Mouse (Mus musculus) embryonic facial prominence, embryonic 15.5 days (tissue): ENCODE data around the gene Zfp541. TPM values are rescaled to one million over a fixed set of nuclear protein-coding genes. Genes with fewer than 3 reads are reported as not detected.
A peak's percentile ranks its signal among the peaks of the same experiment; 100 is the strongest.

Source experiments
- ATAC-seq: fragments of 200-750 bp; cut with Nextera tagmentation; 2 replicates; pipeline ENCODE4 v1.8.0; 2017; ENCODE audit warnings: low read depth, moderate TSS enrichment; ENCODE audit not compliant: insufficient number of reproducible peaks, low FRiP score, low TSS enrichment
- H3K27ac ChIP-seq: fragments of 300-500 bp; sonication (generic); replicated peaks from 2 replicates; pipeline ENCODE4 v1.5.1; 2015; ENCODE audit warnings: mild to moderate bottlenecking, inconsistent platforms
- H3K27me3 ChIP-seq: fragments of 300-500 bp; sonication (generic); 2 replicates; pipeline ENCODE4 v1.6.1; 2015; ENCODE audit warnings: inconsistent platforms
- H3K36me3 ChIP-seq: fragments of 300-500 bp; sonication (generic); 2 replicates; pipeline ENCODE4 v1.6.1; 2015; ENCODE audit warnings: mild to moderate bottlenecking, inconsistent platforms
- H3K4me1 ChIP-seq: fragments of 300-500 bp; sonication (generic); 2 replicates; pipeline ENCODE4 v1.6.1; 2015; ENCODE audit warnings: inconsistent platforms
- H3K4me2 ChIP-seq: fragments of 300-500 bp; sonication (generic); replicated peaks from 2 replicates; pipeline ENCODE4 v1.6.1; 2015; ENCODE audit warnings: mild to moderate bottlenecking, inconsistent platforms
- H3K4me3 ChIP-seq: fragments of 300-500 bp; sonication (generic); replicated peaks from 2 replicates; pipeline ENCODE4 v1.5.1; 2015; ENCODE audit warnings: mild to moderate bottlenecking, inconsistent platforms
- H3K9ac ChIP-seq: fragments of 300-500 bp; sonication (generic); 2 replicates; pipeline ENCODE4 v1.6.1; 2015; ENCODE audit warnings: inconsistent platforms
- H3K9me3 ChIP-seq: fragments of 300-500 bp; sonication (generic); replicated peaks from 2 replicates; pipeline ENCODE4 v1.6.1; 2016; ENCODE audit warnings: inconsistent platforms
- WGBS: fragments of 180-500 bp; shearing (Covaris S2); methylation state at CpG from one replicate; pipeline ENCODE4 v1.1.7; 2015; 5-methylcytosine and 5-hydroxymethylcytosine counted together
- polyA plus RNA-seq: library from polyadenylated mRNA; unstranded; fragments of >200 nt; fragmentation: Nextera tagmentation; extraction: Ambion mirVana; gene quantifications from 2 replicates; pipeline ENCODE4 v1.2.1, GENCODE M21; 2015

The Zfp541 gene
- polyA plus RNA-seq, 1 experiment from 2014 or later = 0.15 TPM

DNA sequence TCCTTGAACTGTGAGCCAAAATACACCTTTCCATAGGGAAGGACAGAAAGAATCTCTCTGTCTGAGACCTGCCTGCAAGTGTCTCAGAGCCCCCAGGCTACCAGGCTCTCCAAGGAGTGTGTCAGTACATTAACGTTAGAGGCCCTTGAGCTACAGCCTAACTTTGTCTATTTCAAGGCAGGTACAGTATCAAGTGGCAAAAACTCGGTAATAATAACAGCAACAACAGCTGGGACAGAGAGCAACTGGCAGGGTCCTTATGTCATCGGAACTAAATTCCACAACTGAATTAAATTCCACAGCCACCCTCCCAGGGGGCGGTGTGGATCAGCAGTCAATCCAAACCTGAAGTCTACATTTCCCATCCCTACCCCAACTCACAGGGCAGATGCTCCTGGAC is 30.5 kb upstream of the Zfp541 start:
- no peak overlapping the region for H3K9ac ChIP-seq
- H3K27ac ChIP-seq = no peak overlapping the region
- 76% methylated on average over 4 of the region's 4 CpGs for WGBS
- peaks cover 6% of the 10 kb centered on the region for H3K4me1 ChIP-seq
- no peaks in the 10 kb centered on the region for H3K27me3 ChIP-seq
- no peaks in the 10 kb centered on the region for H3K9me3 ChIP-seq
- ATAC-seq = no peak
- no peak overlapping the region for H3K4me3 ChIP-seq
- peaks cover 9% of the 10 kb centered on the region; the same call in 1 of the 2 replicates for H3K36me3 ChIP-seq
- no peak overlapping the region for H3K4me2 ChIP-seq

DNA sequence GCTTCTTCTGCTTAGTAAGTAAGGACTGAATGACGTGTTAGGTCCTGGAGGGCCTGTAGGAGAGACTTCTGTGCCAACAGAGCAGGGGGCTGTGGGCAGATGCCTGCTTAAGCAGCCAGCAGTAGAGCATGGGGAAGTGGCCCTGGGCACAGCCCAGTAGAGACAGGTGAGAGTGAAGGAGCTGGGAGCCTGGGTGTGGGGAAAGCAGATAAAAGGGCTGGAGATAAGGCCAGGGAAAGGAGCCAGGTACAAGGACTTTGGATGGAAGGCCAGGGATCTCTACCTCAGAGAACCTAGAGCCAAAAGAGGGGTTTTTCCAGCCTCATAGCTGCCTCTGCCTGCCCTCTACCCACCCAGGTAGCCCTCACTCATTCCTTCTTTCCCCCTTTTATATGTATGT is 28.6 kb upstream of the Zfp541 start:
- H3K27ac ChIP-seq = no peak overlapping the region
- peaks cover 6% of the 10 kb centered on the region for H3K4me1 ChIP-seq
- peaks cover 9% of the 10 kb centered on the region; the same call in 1 of the 2 replicates for H3K36me3 ChIP-seq
- no peak for ATAC-seq
- no peaks in the 10 kb centered on the region for H3K9me3 ChIP-seq
- H3K4me3 ChIP-seq = no peak overlapping the region
- H3K9ac ChIP-seq = no peak overlapping the region
- WGBS = 91% methylated on average over 1 of the region's 1 CpGs
- H3K27me3 ChIP-seq = no peaks in the 10 kb centered on the region
- H3K4me2 ChIP-seq = no peak overlapping the region

DNA sequence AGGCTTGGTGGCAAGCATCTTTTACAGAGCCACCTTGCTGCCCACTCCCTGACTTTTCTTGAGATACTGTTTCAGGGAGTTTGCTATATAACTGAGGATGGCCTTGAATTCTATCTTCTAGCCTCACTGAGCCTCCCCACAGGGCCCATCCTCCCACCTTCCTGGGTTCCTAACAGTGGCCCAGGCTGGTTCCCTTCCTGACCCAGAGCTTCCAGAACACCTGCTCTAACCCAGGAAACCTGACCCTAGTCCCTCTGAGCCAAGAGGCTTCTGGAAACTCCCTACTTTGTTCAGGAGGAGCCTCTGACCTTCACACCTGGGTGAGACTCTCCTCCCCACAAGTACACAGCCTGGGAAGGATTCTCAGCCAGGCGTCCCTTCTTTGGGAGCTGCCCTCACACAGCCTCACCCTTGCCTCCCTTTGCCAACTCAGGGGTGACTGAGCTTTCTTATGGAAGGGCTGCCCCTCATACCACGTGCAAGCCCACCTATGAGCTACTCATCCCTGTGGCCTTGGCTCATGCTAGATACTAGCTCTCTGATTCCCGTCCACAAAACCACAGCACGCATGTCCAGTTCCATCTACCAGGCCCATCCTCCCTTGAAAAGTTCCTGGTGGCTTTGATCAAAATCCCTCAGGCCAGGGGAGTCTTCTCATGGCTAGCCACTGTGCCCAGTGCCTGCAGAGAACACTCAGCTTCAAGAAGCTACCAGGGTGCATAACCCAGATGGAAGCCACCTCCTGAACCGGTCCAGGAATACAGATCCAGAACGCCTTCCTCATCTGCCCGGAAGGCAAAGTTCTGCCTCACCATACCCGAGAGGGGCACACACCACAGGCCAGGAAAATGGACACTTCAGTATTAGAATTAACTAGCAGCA is 27.8 kb upstream of the Zfp541 start:
- Histone ChIP-seq H3K36me3 (peaks cover 4% of the 10 kb centered on the region; the same call in 1 of the 2 replicates), H3K4me1 (peaks cover 5% of the 10 kb centered on the region), H3K27ac (no peak overlapping the region), H3K9ac (no peak overlapping the region), H3K27me3 (no peaks in the 10 kb centered on the region), H3K4me3 (no peak overlapping the region), H3K4me2 (no peak overlapping the region), H3K9me3 (no peaks in the 10 kb centered on the region)
- ATAC-seq = no peak
- WGBS = 90% methylated on average over 8 of the region's 8 CpGs

DNA sequence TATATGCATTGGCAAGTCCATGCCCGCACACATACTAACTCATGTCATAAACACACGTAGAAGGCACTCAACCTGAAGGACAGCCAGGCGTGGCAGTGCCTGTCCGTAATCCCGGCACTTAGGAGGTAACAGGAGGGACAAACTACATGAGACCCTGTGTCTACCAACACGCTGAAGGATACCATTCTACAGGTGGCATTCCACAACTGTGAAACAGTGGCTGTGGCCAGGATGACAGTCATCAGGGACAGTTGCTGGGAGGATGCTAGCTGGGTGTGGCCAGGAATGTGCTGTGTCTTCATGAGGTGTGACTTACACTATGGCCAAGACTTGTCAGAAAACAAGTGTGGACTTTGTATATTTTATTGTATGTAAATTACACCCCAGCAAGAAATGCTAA is 24.6 kb upstream of the Zfp541 start:
- no peak overlapping the region for H3K27ac ChIP-seq
- no peaks in the 10 kb centered on the region for H3K9me3 ChIP-seq
- peaks cover 3% of the 10 kb centered on the region; the same call in 1 of the 2 replicates for H3K4me1 ChIP-seq
- H3K27me3 ChIP-seq = no peaks in the 10 kb centered on the region
- WGBS = 87% methylated on average over 6 of the region's 6 CpGs
- no peak overlapping the region for H3K9ac ChIP-seq
- H3K36me3 ChIP-seq = peaks cover 2% of the 10 kb centered on the region; the same call in 1 of the 2 replicates
- H3K4me2 ChIP-seq = no peak overlapping the region
- H3K4me3 ChIP-seq = no peak overlapping the region
- ATAC-seq = no peak

DNA sequence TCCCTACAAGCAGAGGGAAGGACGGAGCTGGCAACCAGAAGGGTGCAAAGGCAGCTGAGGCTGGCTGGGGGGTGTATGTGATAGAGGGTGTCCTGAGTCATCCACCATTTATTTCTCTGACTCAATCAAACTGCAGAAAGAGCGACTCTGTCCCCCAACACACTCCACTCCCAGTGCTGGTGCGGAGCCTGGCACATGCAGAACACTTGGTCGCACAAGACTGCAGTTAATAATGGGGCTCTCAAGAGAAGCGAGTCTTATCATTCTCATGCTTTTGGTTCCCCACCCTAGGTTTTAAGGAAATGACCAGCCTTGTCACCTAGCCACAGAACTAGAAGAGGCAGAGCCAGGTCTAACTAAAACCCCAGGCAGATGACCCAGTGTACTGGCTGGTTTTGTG is 22.3 kb upstream of the Zfp541 start:
- no peak overlapping the region for H3K4me3 ChIP-seq
- no peak overlapping the region for H3K27ac ChIP-seq
- no peak overlapping the region for H3K4me2 ChIP-seq
- ATAC-seq = no peak
- H3K27me3 ChIP-seq = no peaks in the 10 kb centered on the region
- no peaks in the 10 kb centered on the region for H3K9me3 ChIP-seq
- 89% methylated on average over 5 of the region's 5 CpGs for WGBS
- H3K9ac ChIP-seq = no peak overlapping the region
- H3K36me3 ChIP-seq = no peaks in the 10 kb centered on the region
- peaks cover 23% of the 10 kb centered on the region for H3K4me1 ChIP-seq

DNA sequence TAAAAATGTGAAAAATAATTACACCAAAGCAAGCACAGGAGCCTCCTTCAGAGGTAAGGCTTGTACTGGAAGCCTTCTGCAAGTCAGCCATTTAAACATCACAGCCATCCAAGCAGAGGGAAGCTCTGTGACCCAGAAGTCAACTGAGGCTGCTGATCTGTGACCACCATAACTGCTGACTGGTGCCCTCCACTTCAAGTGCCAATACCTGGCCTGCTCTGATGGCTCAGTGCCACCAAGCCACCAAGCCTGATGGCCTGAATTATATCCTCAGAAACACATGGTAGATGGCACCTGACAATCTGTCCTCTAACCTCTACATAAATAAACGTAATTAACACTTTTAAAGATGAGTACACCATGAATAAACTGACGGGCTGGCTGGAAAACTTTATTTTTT is 20.4 kb upstream of the Zfp541 start:
- Histone ChIP-seq H3K27me3 (no peaks in the 10 kb centered on the region), H3K4me1 (peaks cover 41% of the 10 kb centered on the region), H3K27ac (no peak overlapping the region; the same call in 1 of the 2 replicates), H3K4me2 (no peak overlapping the region), H3K9ac (no peak overlapping the region), H3K4me3 (no peak overlapping the region), H3K36me3 (no peaks in the 10 kb centered on the region), H3K9me3 (no peaks in the 10 kb centered on the region)
- ATAC-seq = no peak
- WGBS = 82% methylated on average over 2 of the region's 2 CpGs

DNA sequence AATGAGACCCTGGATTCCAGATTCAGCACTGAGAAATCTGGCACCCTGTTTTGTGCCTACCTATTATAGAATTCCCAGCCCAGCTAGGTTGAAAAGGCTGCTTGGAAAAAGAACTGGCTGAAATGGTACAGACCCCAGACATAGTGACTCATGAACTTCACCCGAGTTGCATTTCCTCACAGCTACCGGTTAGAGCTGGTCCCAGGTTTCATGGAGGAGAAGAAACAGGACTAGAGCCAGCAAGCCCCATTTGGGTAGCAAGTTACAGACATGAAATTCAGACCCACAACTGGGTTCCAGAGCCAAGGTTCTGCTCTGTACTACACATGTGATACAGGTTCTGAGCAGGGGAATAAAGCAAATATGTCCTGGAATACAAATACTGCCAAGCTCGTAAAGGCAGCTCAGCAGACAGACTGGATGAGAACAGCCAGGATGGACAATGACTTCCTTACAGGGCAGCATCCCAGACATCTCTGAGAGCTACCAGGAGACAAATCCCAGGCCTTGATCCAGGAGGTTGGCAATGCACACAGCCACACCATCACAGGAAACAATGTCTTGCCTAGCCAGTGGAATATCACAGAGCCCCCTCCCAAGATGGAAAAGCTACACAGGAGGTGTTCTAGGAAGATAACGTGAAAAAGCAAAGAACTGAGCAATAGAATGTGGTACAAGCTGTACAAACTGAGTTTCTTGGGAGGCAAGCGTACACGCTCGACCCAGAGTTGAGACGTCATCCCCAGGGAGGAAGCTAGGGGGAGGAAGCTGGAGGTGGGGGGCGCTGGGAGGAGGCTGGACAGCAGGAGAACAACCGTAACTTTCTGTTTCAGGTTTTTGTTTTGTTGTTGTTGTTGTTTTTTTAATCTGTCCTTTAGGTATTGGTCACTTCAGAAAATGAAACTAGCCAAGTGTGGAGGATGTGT is 18.5 kb upstream of the Zfp541 start:
- Histone ChIP-seq H3K9ac (no peak overlapping the region), H3K4me3 (no peak overlapping the region), H3K4me1 (peaks cover 42% of the 10 kb centered on the region), H3K27ac (peak overlapping the region; percentile 97), H3K9me3 (no peaks in the 10 kb centered on the region), H3K27me3 (no peaks in the 10 kb centered on the region), H3K36me3 (no peaks in the 10 kb centered on the region), H3K4me2 (peak overlapping the region; percentile 76; the same call in 1 of the 2 replicates)
- ATAC-seq = no peak
- 54% methylated on average over 10 of the region's 10 CpGs for WGBS

DNA sequence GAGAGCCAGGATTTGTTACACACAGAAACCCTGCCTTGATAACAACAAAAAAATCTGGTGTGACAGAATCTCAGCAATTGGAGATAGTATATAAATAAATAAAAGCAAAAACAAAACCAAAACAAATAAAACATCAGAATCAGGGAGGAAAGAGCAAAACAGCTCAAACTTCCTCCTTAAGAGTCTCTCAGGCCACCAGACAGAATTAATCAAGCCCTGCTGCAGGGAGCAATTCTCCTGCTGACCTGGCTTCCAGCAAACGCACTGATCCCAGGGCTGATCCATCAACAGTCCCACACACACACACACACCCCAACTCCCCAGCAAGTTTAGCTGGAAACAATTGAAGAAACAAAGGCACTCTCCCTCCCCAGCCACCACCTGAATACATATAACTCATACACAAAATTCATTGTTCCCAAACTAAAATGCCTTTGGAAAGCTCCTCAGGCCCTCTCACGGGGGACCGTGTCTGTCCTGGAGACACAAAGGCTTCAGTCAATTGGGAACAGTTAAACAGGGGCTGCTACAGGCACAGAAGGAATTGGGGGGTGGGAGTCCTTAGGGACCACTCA is 17.7 kb upstream of the Zfp541 start:
- 19% methylated on average over 3 of the region's 3 CpGs for WGBS
- Histone ChIP-seq H3K4me1 (peaks cover 42% of the 10 kb centered on the region), H3K27ac (peak overlapping the region; percentile 97), H3K4me2 (peak overlapping the region; percentile 76), H3K9ac (no peak overlapping the region), H3K27me3 (no peaks in the 10 kb centered on the region), H3K9me3 (no peaks in the 10 kb centered on the region), H3K4me3 (peak overlapping the region; percentile 10; the same call in 1 of the 2 replicates), H3K36me3 (no peaks in the 10 kb centered on the region)
- no peak for ATAC-seq

DNA sequence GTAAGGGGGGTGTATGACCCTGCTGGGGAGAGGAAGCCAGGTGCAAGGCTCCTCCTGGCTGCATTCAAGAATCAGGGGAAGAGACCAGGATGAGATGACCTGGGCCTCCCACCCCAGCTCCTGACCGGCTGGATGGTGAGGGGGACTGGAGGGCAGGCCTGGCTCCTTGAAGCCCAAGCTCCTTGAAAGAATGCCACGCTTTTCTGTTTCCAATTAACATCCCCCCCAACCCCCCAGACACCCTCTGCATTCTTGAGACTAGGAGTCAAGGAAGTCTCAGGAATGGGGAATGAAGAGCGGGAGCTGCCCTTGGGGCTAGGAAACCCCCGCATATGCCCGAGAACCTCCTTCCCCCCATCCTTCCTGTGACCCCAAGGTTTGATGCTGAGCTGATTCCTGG is 17.1 kb upstream of the Zfp541 start:
- Histone ChIP-seq H3K4me1 (peaks cover 48% of the 10 kb centered on the region), H3K27ac (peak overlapping the region; percentile 97), H3K27me3 (no peaks in the 10 kb centered on the region), H3K4me2 (peak overlapping the region; percentile 76), H3K9me3 (no peaks in the 10 kb centered on the region), H3K9ac (no peak overlapping the region), H3K36me3 (no peaks in the 10 kb centered on the region), H3K4me3 (peak overlapping the region; percentile 10)
- ATAC-seq = no peak
- 7% methylated on average over 5 of the region's 5 CpGs for WGBS

DNA sequence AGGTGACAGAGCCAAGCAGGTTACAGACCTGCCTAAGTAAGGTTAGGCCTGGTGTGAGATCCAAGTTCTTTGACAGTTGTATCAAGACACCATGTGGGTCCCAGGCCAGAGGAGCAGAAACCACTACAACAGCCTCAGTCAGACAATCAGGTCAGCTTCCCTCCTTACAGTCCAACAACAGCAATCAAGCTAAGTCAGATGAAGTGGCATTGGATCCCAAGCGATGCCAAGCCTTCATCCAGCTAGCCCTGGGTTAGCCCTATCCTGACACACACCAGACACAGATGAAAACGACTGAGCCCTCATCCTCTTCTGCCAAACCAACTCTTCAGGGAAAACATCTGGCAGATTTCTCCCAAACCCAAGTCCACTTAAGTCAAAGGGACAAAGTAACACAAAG is 16.1 kb upstream of the Zfp541 start:
- WGBS = 24% methylated on average over 2 of the region's 2 CpGs
- Histone ChIP-seq H3K9me3 (no peaks in the 10 kb centered on the region), H3K4me3 (peak overlapping the region; percentile 86), H3K9ac (no peak overlapping the region; the same call in 1 of the 2 replicates), H3K4me2 (peak overlapping the region; percentile 76), H3K36me3 (no peaks in the 10 kb centered on the region), H3K4me1 (peaks cover 57% of the 10 kb centered on the region), H3K27me3 (no peaks in the 10 kb centered on the region), H3K27ac (peak overlapping the region; percentile 97)
- ATAC-seq = no peak

DNA sequence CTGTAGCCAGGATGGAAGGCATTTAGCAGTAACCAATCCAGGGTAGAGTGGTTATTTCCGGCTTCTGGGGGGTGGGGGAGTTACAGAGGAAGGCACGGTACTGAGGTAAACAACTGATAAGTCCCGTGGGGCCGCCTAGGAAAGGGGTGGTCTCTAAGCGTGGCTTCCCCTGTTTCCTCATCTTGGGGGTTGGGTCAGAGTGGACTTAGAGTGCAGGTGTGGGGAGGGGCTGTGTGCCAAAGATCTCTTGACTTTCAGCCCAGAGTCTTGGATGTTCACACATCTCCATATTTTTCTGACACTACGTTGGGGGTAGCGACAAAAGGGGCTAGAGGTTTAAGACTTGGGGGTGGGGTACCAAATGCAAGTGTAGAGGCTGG is 15.5 kb upstream of the Zfp541 start:
- no peak for ATAC-seq
- H3K27ac ChIP-seq = peak overlapping the region; percentile 97
- 2% methylated on average over 7 of the region's 7 CpGs for WGBS

More for the DNA sequence above, 15.5 kb upstream of the Zfp541 start:
- Histone ChIP-seq H3K36me3 (no peaks in the 10 kb centered on the region), H3K4me3 (peak overlapping the region; percentile 86), H3K4me2 (peak overlapping the region; percentile 76), H3K9me3 (no peaks in the 10 kb centered on the region), H3K9ac (peak overlapping the region; percentile 98), H3K4me1 (peaks cover 60% of the 10 kb centered on the region), H3K27me3 (no peaks in the 10 kb centered on the region)
